Mouse (Mus musculus): ENCODE data around the gene Nop9. TPM values are rescaled to one million over a fixed set of nuclear protein-coding genes. Genes with fewer than 3 reads are reported as not detected.

Nop9 gene
- 24.1 and 26.2 TPM in 2 replicates for polyA plus RNA-seq (2012; rRNA removed)

DNA sequence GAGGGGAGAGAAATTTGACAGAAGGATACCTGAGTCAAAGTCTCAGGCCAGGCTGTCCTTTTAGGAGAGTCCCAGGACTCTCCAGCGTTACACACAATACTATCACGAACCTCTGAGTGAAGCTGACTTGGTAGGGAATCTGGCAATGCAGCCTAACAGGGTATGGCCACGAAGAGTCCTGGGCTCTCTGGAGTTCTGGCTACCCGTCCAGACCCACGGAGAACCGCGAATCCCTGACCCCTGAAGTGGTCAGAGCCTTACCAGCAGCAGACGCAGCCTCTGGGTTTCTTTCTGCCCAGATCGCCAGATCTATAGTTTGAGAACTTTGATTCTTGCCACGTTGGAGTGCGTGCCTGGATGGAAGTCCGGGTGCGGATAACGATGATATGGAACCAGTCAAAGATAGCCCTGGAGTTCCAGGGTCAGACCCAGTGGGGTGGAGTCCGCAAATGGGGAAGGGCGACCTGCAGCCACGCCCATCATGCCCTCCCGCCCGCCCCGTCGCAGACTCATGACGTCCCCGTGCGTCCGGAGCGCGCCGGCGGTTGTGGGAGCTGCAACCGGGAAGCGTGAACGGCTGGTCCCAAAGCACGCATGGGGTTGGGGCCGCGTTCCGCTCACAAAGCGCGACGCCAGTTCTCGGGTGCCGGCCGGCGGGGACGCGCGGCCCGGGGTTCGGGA is at the start of gene Nop9, which contains the start of gene Dhrs1:
Gene Nop9 (plus strand): TSS at position 514 of the 681 bp plus-strand sequence.
Gene Dhrs1 (minus strand): TSS at position 511 of the 681 bp plus-strand sequence.

DNA sequence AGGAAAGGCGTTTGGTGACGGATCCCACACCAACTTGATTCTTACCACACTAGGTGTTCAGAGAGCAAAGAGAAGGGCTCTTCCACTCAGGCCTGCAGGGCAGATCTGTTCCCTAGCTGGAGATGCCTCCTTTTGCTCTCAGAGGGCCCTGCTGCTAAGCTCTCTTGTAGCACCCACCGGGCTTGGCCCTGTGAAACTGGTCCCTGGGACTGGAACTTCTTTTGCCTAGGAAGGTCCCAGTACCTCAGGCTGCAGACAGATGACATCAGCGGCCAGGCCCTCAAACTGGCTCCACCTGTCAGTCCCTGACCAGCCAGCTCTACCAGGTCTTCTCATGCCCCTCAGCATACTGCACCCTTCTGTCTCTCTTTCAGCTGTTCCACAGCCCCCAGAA is 31.8 kb upstream of the Nop9 start, which contains the start of gene Tgm1:
Gene Tgm1 (minus strand): TSS at position 198 of the 394 bp plus-strand sequence.

DNA sequence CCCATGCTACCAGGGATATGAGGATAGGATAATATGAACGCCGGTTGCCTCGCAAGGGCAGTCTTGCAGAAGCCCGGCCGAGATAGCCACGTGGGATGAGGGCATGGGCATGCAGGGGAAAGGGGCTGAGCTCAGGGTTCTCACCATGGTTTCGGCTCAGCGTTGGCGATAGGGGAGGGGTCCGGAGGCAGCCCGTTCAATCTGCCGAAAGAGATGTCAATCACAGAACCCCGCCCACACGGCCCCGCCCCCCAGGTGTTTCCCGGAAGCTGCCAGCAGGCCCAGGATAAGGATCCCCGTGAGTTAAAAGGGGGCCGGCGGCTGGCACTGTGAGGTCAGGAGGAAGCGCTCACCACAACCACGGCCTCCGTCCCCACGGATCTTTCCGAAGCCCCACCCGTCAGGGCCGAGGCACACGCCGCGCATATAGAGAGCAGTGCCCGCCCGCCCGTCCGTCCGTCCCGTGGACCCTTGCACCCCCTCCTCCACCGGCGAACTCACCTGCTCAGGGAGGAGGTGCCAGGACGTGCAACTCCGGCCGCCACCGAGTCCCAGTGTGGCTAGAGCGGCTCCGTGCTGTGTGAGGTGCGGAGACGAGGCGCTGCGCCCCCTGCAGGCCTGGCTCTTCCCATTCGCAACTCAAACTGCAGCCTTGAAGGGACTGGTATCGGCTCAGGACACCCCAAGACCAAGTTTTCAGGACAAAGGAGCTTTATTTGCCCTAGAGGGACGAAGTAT is 23.6 kb upstream of the Nop9 start, which contains the start of gene Rabggta:
Gene Rabggta (minus strand): TSS at position 564 of the 738 bp plus-strand sequence.

DNA sequence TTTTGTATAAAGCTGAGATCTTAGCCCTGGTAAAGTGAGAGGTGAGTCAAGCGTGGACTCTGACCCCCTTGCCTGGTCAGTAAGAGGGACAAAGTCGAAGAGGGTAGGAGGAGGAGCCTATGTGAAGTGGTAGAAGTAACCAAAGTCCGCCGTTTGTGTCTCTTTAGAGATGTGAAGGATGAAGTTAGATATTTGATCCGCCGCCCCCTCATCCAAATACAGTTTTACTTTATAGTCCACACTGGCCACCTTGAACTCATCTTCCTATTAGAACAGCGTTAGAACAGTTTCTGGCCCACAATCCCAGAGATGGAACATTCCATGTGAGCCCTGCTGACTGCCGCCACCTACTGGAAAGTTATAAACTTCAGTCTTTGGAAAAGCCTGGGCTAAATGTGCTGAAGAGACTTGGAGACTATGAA is 12.9 kb downstream of the Nop9 start, which contains the start of gene Cideb:
Gene Cideb (minus strand): TSS at position 96 of the 422 bp plus-strand sequence.

DNA sequence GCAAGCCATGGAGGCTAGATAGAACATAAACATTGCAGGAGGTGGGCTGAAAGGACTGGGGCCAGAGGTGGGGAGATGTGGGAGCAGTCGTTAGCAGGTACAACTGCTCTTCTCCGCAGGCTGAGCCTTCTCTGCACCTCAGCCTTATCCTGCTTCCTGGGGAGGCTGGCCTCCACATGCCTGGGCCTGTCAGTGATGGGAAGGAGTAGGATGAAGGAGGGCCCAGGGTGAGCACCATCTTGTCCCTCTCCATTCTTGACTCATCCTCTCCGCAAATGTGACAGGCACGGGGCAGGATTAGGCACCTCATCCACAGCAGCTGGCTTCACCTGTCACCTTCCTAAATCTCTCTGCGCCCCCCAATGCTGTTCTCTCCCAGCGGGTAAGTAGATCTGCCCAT is 15.7 kb downstream of the Nop9 start, which contains the start of gene Ltb4r2:
Gene Ltb4r2 (plus strand): TSS at position 266 of the 400 bp plus-strand sequence.

DNA sequence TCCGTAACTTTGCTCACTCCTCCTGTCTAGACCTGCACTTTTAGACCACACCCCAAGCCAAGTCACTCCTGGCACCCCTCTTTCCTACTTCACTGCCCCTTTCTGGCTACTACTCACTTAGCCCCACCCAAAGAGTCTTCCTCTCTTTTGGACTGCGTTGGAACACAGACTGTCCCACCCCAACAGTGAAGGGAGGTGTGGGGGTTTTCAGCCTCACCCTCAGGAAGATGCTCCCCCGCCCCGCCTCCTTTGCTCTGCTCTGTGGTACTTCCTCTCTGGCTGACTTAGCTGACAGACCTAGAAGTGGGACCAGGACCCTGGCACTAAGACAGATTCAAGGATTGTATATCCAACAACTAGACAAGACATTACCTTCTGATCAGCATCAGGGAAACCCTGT is 20.2 kb downstream of the Nop9 start, which contains the start of gene Ltb4r1:
Gene Ltb4r1 (plus strand): TSS at position 267 of the 400 bp plus-strand sequence.

DNA sequence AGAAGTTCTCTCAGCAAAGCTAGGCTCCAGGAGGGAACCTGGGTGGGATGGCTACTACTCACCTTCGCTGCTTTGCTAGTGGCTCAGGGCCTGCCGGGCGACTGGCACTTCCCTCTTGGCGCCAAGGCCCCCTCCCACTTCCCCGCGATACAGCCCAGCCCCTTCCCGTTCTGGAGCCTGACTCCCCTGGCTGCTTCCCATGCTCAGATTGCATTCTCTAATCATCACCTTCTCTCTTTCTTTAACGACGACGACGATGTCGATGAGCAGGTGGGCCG is 38.4 kb downstream of the Nop9 start, which contains the start of gene Adcy4:
Gene Adcy4 (minus strand): TSS at position 138 of the 278 bp plus-strand sequence.

DNA sequence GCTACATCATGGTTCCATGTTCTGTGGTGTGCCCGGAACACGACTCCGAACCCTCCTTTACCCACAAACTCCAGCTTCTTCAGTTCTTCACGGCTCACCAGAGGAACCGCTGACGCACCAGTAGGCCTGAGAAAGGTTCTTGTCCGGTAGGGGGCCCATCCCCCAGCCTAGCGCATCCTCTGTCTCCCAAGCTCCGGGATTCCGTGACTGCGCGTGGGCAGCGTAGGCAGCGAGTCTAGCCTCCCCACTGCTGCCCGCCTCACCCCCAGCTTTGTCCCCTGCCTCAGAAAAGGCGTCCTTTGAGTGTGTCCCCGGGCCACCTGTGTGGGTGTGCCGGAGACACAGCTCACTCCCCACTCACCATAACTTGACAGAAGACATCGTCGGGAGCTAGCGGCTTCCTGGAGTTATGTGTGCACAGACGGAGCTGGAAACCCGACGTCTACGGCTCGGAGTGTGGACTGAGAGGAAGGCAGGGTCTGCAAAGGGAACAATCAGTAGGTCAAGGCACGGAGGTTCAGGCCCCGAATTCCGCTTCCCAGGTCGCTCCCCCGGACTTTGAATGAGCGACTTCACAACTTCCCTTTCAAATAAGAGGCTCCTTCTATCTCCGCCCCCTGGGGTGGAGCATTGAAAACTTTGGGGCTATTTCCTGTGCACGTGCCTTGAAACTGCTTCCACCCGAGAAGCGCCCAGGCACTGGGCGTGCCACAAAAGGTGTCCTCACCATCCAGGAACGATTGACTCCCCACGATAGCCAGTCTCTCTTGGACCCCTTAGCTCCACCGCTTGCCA is 43.0 kb downstream of the Nop9 start, which contains the start of gene Ripk3:
Gene Ripk3 (minus strand): TSS at position 610 of the 795 bp plus-strand sequence.

Other genes starting within 250 kb of the Nop9 start
- gene Cpne6, start 235.2 kb upstream of the Nop9 start, polyA plus RNA-seq (2012; rRNA removed) = 0.79 and 1.2 TPM in 2 replicates
- 0.09 and 0.11 TPM in 2 replicates for gene Nrl, start 220.7 kb upstream of the Nop9 start, polyA plus RNA-seq (2012; rRNA removed)
- 17.8 and 25.7 TPM in 2 replicates for gene Pck2, start 205.4 kb upstream of the Nop9 start, polyA plus RNA-seq (2012; rRNA removed)
- 63.0 and 75.5 TPM in 2 replicates for gene Dcaf11, start 185.7 kb upstream of the Nop9 start, polyA plus RNA-seq (2012; rRNA removed)
- gene A730061H03Rik, start 185.3 kb upstream of the Nop9 start, polyA plus RNA-seq (2012; rRNA removed) = 0.18 and 0.30 TPM in 2 replicates
- 1.3 and 8.1 TPM in 2 replicates for gene Fitm1, start 170.1 kb upstream of the Nop9 start, polyA plus RNA-seq (2012; rRNA removed)
- 75.5 and 136 TPM in 2 replicates for gene Psme1, start 167.6 kb upstream of the Nop9 start, polyA plus RNA-seq (2012; rRNA removed)
- gene Emc9, start 160.4 kb upstream of the Nop9 start, polyA plus RNA-seq (2012; rRNA removed) = 7.7 TPM in 2 replicates
- gene Psme2, start 154.6 kb upstream of the Nop9 start, polyA plus RNA-seq (2012; rRNA removed) = 72.7 and 98.9 TPM in 2 replicates
- gene Rnf31, start 154.0 kb upstream of the Nop9 start, polyA plus RNA-seq (2012; rRNA removed) = 22.3 and 22.4 TPM in 2 replicates
- gene Irf9, start 142.1 kb upstream of the Nop9 start, polyA plus RNA-seq (2012; rRNA removed) = 19.0 and 20.1 TPM in 2 replicates
- 17.0 and 19.2 TPM in 2 replicates for gene Rec8, start 127.7 kb upstream of the Nop9 start, polyA plus RNA-seq (2012; rRNA removed)
- 119 and 120 TPM in 2 replicates for gene Ipo4, start 109.7 kb upstream of the Nop9 start, polyA plus RNA-seq (2012; rRNA removed)
- 3.4 and 4.1 TPM in 2 replicates for gene Gm49378, start 107.8 kb upstream of the Nop9 start, polyA plus RNA-seq (2012; rRNA removed)
- 52.0 and 59.3 TPM in 2 replicates for gene Tm9sf1, start 101.9 kb upstream of the Nop9 start, polyA plus RNA-seq (2012; rRNA removed)
- gene Tssk4, start 95.5 kb upstream of the Nop9 start, polyA plus RNA-seq (2012; rRNA removed) = 2.4 TPM in 2 replicates
- gene Mdp1, start 85.2 kb upstream of the Nop9 start, polyA plus RNA-seq (2012; rRNA removed) = 54.9 and 66.5 TPM in 2 replicates
- 40.5 and 45.5 TPM in 2 replicates for gene Gmpr2, start 73.8 kb upstream of the Nop9 start, polyA plus RNA-seq (2012; rRNA removed)
- 438 and 468 TPM in 2 replicates for gene Nedd8, start 73.6 kb upstream of the Nop9 start, polyA plus RNA-seq (2012; rRNA removed)
- gene Tinf2, start 63.9 kb upstream of the Nop9 start, polyA plus RNA-seq (2012; rRNA removed) = 48.1 and 69.4 TPM in 2 replicates
- 0.82 and 0.91 TPM in 2 replicates for gene Tgm1, start 31.8 kb upstream of the Nop9 start, polyA plus RNA-seq (2012; rRNA removed)
- 27.0 and 29.8 TPM in 2 replicates for gene Rabggta, start 23.4 kb upstream of the Nop9 start, polyA plus RNA-seq (2012; rRNA removed)
- gene Dhrs1, start within 50 bp of the Nop9 start, polyA plus RNA-seq (2012; rRNA removed) = 64.8 and 70.9 TPM in 2 replicates
- 1.9 and 2.2 TPM in 2 replicates for gene Cideb, start 12.8 kb downstream of the Nop9 start, polyA plus RNA-seq (2012; rRNA removed)
- 0.31 and 0.32 TPM in 2 replicates for gene Ltb4r2, start 15.7 kb downstream of the Nop9 start, polyA plus RNA-seq (2012; rRNA removed)
- 0.43 and 0.58 TPM in 2 replicates for gene Ltb4r1, start 20.3 kb downstream of the Nop9 start, polyA plus RNA-seq (2012; rRNA removed)
- gene Adcy4, start 38.4 kb downstream of the Nop9 start, polyA plus RNA-seq (2012; rRNA removed) = 3.7 and 15.6 TPM in 2 replicates
- gene Ripk3, start 43.2 kb downstream of the Nop9 start, polyA plus RNA-seq (2012; rRNA removed) = 7.1 and 18.8 TPM in 2 replicates
- 43.3 and 96.2 TPM in 2 replicates for gene Nfatc4, start 77.5 kb downstream of the Nop9 start, polyA plus RNA-seq (2012; rRNA removed)
- gene Nynrin, start 108.3 kb downstream of the Nop9 start, polyA plus RNA-seq (2012; rRNA removed) = 29.2 and 33.9 TPM in 2 replicates
- gene Cbln3, start 138.7 kb downstream of the Nop9 start, polyA plus RNA-seq (2012; rRNA removed) = 0.58 and 0.65 TPM in 2 replicates
- gene Khnyn, start 139.3 kb downstream of the Nop9 start, polyA plus RNA-seq (2012; rRNA removed) = 22.6 and 26.6 TPM in 2 replicates
- 30.6 and 42.5 TPM in 2 replicates for gene Sdr39u1, start 154.6 kb downstream of the Nop9 start, polyA plus RNA-seq (2012; rRNA removed)
- 0.05 TPM in 1 of 2 replicates, not detected in the other for gene Cma1, start 199.0 kb downstream of the Nop9 start, polyA plus RNA-seq (2012; rRNA removed)
- not detected in 2 replicates for gene Cma2, start 205.3 kb downstream of the Nop9 start, polyA plus RNA-seq (2012; rRNA removed)

Data from central nervous system, embryonic 11.5 days (tissue).